Mouse (Mus musculus): ENCODE measurements at regions not wholly inside any gene's neighbourhood (a gene's known extent, or its start where the extent isn't known, plus 50 kb on each side); places are given as distances from the start of the nearest gene placed in this dataset.

DNA sequence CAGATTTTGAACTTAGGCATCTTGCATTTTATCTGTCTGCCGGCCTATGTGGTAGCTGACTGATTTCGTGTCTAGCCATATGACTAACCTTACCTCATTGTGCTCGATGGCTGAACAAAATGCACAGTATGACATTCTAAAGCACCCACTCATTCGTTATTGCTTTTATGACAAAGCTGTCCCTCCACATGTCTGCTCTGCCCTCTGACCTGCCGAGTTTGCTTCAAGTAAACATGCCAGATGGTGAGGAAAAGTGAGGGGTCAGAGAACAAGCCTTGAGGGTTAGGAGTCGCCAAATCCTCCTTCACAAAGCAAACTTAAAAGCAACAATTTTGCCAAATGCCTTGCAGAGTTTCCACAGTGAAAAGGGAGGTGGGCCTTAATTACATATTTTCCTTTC, 196.0 kb upstream of the Elavl2 start:
- DNase-seq (ENCODE audit: extremely low spot score in 1 of 2, low spot score in 1 of 2) = no peak

DNA sequence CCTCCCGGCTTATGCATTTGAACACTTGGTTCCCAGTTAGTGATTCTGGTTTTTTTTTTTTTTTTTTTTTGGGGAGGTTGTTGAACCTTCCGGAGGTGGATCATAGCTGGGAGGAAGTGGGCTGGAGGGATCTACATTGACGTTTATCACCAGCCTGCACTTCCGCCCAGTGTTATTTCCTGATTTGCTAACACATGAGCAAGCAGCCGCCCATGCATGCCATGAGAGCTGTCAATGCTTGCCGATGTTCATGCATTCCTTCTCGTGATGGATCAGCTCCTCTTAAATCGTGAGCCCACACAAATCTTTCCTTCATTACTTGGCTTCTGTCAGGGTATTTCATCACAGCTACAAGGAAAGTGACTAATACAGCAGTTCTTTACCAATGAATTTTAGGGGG, 195.2 kb upstream of the Elavl2 start:
- no peak for DNase-seq (ENCODE audit: extremely low spot score in 1 of 2, low spot score in 1 of 2)

DNA sequence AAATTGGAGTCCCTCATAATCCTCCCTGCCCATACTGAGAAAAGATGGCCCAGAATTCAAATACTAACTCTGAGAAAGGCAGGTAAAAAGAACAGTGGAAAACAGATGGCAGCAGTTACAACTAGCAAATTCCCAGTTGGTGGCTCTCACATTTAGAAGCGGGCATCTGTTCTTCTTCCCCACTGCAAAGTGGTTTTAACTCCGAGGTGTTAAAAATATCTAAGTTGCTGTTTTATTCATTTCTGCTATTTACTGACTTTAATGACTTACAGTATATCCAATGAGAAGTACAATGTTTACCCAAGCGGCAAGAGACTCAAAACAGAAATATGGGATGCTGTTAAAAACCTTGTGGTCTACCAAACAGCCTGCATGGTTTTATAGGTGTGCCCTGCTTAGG, 189.2 kb upstream of the Elavl2 start:
- DNase-seq (ENCODE audit: extremely low spot score in 1 of 2, low spot score in 1 of 2) = peak; percentile 38 to 72

DNA sequence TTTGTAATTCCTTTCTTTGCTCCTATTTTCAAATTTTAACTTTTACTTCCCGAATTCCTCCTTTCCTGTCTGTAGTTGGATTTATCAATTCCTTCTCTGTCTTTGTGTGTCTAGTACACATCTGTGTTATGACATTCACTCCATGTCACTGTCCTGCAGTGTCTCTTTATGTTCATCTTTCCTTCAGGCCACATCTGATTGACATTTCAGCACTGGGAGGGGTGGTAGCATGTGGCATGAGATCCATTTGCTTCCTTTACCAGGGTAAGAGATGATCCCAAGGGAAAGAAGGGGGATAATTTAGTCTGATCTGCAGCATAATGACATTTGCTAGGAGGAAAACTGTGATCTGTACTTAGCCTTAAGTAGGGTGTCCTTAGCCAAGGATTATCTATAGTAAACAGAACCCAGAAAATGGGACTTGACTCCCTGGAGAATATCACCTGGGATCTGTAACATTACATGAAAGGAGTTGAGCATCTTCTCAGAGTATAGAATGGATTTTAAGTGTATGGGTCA, 187.0 kb upstream of the Elavl2 start:
- DNase-seq (ENCODE audit: extremely low spot score in 1 of 2, low spot score in 1 of 2) = no peak

DNA sequence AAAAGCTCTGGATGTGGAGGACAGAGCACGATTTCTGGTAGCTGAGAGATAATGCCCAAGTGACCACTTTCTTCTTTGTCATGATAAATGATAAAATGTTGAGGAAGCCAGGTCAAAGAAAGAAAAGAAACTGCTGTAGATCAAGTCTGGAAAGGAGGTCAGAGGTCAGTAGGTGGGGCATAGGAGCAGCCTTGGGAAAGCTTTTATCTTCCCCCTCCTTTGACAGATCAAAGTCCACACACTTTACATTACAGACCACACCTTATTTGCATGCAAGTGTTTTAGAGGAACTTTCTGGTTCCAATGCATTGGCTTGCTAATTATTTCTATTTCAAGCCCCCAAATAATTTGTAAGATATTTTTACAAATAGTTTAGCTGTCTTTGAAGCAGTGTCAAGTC, 182.4 kb upstream of the Elavl2 start:
- no peak for DNase-seq (ENCODE audit: extremely low spot score in 1 of 2, low spot score in 1 of 2)

DNA sequence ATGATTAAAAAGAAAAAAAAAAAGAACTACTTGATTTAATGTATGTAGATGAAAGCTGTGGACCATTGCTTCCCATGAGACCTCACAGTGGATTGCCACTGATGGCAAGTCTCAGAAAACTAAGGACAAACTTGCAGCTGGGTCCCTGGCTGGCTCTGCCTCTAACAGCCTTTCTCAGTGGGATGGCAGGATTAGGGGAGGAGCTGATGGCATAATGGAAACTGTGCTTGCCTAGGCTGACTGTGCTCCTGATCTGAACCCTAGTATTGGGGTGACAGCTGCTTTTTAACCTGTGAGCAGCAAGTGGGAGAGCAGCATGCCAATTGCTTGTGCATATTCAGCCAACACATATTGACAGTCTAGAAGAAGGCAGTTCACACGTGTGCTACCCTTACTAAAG, 156.9 kb upstream of the Elavl2 start:
- DNase-seq (ENCODE audit: extremely low spot score in 1 of 2, low spot score in 1 of 2) = no peak

DNA sequence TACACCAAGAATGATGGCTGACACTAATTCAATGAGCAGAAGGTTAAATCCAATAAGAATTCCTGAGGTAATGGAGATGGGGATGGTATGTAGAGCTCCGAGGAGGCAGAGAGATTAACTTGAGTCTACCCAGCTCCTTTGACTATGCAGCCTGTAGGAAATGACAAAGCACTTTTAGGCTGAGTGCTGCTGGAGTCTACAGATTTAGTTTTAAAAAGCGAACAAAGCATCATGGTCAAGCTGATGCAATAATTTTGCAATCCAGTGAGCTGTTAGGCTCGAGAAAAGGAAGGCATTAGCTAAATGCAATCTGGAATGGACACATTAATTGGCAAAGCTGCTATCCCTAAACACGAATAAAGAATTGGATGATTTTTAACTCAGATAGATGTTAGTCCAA, 156.4 kb upstream of the Elavl2 start:
- DNase-seq (ENCODE audit: extremely low spot score in 1 of 2, low spot score in 1 of 2) = no peak

DNA sequence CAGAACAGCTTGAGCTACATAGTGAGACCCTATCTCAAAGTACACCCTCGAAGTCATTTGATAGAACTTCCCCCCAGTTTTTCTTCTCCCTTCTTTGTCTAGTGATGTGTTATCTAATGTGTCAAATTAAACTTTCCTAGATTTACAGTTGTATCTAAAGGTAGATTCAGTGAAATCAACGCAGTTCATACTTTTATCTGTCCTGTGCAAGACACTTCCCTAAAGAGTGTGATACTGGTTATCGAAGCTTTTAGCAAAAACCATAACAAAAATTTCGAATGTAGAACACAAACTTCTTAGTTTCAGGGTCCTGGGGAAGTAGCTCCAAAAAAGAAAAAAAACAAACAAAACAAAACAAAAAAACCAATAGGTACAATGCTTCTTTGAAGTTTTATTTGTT, 123.8 kb upstream of the Elavl2 start:
- DNase-seq (ENCODE audit: extremely low spot score in 1 of 2, low spot score in 1 of 2) = no peak

DNA sequence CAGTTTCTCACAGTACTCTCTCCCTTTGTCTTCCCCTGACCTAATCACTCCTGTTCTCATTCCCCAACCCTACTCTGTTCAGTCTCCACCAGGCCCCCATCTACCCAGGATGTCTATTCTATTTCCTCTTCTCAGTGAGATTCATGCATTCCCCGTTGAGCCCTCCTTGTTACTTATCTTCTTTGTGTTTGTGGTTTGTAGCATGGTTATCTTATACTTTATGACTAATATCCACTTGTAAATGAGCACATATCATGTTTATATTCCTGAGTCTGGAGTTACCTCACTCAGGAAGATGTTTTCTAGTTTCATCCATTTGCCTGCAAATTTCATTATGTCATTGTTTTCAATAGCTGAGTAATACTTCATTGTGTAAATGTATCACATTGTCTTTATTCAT, 111.0 kb upstream of the Elavl2 start:
- DNase-seq (ENCODE audit: extremely low spot score in 1 of 2, low spot score in 1 of 2) = no peak

DNA sequence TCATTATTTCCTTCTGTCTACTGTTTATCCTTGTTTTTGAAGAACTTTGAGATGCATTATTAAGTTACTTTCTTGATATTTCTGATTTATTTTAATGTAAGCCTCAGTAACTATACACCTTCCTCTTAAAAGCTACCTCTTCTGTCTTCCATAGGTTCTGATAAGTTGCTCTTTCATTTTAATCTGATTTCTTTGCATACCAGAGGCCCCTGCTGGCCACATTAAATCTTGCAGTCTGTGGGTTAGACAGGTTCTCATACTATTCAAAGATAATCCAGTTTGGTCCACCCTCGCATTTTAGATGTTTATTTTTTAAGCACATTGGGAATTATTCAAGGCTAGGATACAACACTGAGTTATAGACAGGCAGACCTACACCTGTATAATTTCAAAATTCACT, 109.4 kb upstream of the Elavl2 start:
- DNase-seq (ENCODE audit: extremely low spot score in 1 of 2, low spot score in 1 of 2) = no peak

DNA sequence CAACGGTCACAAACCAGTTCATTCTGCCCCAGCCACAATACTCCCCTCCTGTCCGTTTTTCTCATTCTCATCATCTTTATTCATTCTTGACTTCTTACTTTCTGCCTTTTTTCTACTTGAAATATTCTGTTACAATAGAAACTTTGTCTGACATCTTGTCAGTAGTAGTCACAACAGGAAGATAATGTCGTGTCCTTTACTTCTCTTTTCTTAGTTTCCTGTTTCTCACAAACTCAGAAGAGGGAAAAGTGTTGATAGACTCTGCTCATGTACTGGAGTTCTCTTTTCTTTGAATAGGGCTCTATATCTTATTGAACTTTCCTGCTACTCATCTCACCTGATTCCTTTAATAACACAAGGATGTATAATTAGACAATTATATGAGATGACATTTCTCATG, 102.7 kb upstream of the Elavl2 start:
- no peak for DNase-seq (ENCODE audit: extremely low spot score in 1 of 2, low spot score in 1 of 2)

DNA sequence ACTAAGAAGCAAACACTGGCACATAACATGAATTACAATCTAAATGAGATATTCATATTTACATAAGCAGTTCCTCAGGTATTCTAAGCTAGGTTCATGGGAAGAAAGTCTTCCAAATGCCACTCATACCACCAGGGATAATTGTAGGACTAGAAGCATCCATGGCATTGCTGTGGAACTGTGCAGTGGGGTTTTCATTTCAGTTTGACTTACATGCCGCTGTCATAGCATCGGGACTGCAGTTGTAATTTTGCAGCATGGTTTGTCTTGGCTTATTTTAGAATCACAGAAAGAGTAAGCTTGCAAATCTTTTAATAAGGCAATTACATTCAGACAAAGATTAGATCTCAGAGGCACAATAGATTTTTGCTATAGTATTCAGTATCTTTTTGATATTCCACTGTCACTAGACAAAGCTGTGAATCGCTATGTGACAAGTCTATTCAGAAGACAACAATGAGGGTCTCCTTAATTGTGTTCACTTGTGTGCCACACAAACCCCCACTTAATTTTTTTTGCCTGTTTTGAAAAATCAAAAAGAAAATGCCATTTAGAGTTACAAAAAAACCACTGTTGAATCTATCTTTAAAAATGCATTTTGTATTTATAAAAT, 81.4 kb upstream of the Elavl2 start:
- DNase-seq (ENCODE audit: extremely low spot score in 1 of 2, low spot score in 1 of 2) = no peak
